Mouse (Mus musculus) neural tube, embryonic 10.5 days (tissue): ENCODE measurements around the gene Ints5.
A peak's percentile ranks its signal among the peaks of the same experiment; 100 is the strongest.
"Not testable (repeated sequence)": the region's sequence is repeated elsewhere in the genome, so short reads cannot be mapped to it uniquely, and the experiment has no call there.

ENCODE experiments used
- DNase-seq: peaks from one replicate; pipeline ENCODE4 v3.0.0-alpha.2; 2017; ENCODE audit warnings: low spot score; ENCODE audit errors: extremely low spot score

Ints5 gene

DNA sequence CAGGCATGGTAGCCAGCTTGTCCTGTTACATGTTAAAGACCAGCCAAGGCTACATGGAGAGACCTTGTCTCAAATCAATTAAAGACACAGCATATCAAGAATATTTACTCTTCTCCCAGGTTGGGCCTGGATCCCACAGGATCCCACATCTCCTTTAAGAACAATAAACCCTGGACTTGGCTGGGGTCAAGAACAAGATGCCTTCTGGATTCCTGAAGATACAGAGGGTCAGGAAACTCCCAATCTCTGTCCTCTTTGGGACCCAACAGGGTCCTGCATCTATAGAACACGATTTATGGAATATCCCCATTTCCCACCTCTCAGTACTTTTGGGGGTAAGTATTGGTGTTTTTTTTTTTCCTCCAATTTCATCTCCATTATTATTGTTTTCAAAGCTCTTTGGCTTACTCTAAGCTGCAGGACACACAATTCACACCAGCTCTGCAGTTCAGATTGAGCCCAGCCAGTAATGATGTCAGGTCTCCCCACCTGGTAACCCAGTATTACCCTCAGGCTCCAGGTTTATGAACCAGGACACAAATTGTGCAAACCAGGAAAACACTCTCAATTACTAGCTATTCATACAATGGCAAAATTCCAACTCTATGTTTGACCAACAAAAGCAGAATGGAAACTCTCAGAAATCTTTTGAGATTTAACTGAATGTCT lies 5.8 kb upstream of the Ints5 start:
- DNase-seq, result no peak

DNA sequence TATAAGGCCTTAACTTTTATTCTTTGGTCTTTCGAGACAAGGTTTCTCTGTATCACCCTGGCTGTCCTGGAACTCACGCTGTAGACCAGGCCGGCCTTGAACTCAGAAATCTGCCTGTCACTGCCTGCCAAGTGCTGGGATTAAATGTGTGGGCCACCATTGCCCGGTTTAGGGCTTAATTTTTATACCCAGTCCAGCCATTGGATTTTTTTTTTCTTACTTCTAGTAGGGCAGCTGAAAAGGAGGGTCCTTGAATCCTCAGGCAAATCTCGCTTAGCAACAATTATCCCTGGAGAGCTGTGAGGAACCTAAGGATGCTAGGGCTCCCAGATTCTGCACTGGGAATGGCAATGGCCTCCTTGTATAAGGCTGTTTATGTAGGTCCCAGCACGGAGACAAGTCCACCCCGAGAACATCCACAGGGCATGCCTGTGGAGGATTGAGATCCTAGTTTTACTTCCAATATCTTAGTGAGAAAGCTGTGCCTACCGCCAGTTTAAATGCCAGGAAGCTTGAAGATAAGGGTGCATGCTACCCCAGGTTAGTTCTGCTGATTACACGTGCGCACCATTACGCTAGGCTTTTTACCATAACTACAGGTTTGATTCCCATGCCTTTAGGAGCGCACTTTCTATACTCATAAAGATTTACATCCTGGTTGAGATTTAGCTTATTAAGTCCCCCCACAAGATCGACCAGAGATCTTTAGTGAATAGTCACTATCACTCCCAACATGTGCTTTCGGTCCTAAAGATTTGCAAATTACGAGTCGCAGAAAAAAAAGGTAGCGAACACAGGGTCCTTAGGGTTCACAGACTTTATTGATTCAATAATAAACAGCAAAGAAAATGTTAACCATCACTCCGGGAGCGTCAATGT lies 5.0 kb upstream of the Ints5 start:
- no peak for DNase-seq

DNA sequence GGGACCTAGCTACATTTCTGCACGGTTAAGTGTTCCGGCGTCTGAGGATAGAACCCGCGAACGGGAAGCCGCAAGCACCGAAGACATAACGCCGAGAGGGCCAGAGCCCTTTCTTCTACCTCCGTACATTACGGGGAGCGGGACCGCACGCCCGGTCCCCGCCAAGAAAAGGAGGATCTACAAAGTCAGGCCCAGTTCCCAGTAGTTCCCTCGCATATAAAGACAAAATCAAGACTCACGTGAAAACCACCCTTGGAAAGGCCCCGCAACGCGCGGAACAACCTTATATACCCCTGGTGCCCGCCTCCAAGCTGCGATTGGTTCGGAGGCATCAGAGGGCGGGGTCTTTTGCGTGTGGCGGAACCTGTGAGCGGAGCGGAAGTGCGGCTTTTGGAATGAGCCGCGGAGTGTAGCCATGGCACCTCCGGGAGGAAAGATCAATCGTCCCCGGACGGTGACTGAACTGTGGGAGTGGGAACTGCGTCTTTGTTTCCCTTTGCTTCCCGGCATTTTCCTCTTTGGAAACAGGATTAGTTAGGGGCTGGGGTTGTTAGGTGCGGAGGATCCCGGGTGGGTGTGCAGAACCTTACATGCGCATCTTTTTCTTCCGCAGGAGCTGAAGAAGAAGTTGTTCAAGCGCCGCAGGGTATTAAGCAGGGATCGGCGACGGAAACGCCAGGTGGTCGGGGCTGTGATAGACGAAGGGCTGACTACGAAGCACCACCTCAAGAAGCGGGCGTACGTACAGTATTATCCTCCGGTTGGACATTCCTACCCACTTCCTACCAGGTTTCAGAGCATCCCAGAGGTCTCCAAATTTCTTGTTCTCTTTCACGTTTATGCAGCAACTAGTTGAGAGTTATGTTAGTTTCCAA lies 4.1 kb upstream of the Ints5 start, which contains the start of the genes 1810009A15Rik and Gm49416:
1810009A15Rik (plus strand) TSS at position 343 of the 875 bp plus-strand sequence.
Gm49416 (plus strand) TSS at position 416 of the 875 bp plus-strand sequence.
- DNase-seq, result peak; percentile 95

DNA sequence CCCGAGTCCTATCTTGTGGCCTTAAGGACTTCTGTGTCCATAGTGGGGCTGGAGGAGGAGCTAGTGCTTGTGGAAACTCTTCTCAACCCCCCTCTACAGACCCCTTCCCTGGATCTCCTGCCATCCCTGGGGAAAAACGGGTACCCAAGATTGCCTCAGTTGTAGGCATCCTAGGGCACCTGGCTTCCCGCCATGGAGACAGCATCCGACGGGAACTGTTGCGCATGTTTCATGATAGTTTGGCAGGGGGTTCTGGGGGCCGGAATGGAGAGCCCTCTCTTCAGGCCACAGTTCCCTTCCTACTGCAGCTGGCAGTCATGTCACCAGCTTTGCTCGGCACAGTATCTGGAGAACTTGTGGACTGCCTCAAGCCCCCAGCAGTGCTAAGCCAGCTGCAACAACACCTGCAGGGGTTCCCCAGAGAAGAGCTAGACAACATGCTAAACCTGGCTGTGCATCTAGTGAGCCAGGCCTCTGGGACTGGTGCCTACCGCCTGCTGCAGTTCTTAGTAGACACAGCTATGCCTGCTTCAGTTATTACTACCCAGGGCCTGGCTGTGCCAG lies 2.7 kb downstream of the Ints5 start:
- DNase-seq, result no peak

DNA sequence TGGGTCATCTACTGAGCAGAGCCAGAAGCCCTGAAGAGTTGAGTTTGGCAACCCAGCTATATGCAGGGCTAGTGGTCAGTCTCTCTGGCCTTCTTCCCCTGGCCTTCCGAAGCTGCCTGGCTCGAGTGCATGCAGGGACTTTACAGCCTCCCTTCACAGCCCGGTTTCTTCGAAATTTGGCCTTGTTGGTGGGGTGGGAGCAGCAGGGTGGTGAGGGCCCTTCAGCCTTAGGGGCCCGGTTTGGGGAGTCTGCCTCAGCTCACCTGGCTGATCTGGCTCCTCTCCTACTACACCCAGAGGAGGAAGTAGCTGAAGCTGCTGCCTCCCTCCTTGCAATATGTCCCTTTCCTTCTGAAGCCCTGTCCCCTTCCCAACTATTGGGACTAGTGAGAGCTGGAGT lies 3.4 kb downstream of the Ints5 start:
- DNase-seq, result not testable (repeated sequence)

DNA sequence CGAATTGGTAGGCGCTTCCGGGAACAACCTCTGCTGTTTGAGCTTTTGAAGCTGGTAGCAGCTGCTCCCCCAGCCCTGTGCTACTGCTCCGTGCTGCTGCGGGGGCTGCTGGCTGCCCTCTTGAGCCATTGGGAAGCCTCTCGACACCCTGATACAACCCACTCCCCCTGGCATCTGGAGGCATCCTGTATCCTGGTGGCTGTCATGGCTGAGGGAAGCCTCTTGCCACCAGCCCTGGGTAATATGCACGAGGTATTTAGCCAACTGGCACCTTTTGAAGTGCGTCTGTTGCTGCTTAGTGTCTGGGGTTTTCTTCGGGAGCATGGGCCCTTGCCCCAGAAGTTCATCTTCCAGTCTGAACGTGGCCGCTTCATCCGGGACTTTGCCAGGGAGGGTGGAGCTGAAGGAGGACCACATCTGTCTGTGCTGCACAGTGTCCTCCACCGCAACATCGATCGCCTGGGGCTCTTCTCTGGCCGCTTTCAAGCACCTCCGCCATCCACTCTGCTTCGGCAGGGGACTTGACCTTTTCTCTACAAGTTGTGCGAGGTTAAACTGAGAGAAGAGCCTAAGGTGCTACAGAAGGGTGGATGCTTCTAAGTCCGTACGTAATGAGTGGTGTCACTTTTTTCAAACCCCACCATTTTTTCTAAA lies 4.5 kb downstream of the Ints5 start:
- DNase-seq, result peak; percentile 47

DNA sequence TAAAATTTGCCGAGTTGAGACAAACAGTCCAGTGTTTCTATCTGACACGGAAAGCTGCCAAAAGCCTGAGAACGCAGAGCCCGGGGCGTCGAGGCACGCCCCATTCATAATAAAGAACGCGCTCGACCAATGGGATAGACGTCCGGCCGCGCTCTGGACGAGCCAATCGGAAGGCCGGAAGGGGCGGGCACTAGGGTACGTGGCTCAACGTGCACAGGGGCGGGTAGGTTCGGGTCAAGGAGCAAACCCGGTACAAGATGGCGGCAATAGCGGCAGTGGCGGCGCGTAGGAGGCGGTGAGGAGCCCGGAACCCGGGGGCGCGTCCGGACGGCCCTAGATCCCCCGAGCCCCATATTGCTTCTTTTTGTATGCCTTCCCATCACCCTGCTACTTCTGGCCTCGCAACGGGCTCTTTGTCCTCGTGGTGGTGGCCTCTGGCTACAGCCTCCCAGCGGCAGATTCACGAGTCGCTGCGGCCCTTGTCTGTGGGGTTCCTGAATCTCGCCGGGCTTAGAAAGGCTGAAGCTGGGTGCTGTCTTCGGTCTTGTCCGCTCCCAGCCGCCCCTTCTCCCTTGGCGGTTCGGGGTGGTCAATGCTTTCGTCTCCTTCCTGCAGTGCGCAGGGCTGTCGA lies 5.2 kb downstream of the Ints5 start, which contains the start of gene Ganab:
Ganab (plus strand) TSS at position 207 of the 631 bp plus-strand sequence.
- DNase-seq, result peak; percentile 96

DNA sequence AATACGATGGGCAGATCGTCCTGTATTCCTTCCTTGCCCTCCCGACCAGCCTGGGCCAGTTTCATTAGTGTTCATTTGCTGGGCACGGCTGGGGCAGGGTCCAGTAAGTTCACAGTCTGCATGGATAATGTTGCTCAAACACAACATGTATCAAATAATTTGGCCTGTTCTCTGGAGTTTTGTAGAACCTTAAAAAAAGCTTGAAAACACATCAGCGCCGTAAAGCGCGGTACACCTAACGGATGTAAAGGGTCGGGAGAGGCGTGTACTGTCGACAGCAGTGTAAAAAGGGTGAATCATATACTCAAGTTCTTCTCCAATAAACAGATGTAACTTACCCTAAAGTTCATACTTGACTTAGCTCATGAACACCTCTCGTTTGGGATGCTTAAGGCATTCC lies 5.8 kb downstream of the Ints5 start:
- DNase-seq, result no peak

DNA sequence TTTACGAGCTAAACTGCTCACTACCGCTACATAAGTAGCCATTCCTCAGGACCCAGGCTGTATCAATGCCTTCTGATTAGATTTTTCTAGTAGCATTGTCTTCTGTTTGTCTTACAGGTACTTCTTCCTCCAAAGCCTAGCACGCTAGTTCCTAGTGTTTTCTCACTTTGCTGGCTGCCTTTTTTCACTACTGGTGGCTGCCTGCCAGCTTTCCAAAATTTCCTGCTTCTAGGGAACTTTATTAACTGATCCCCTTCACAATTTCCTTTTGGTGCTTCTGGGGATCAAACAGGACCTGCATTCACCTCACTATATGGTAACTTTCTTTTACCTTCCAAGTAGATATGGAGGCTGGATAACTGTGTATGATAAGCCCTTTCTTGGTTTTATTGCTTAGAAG lies 6.3 kb downstream of the Ints5 start:
- DNase-seq, result no peak

DNA sequence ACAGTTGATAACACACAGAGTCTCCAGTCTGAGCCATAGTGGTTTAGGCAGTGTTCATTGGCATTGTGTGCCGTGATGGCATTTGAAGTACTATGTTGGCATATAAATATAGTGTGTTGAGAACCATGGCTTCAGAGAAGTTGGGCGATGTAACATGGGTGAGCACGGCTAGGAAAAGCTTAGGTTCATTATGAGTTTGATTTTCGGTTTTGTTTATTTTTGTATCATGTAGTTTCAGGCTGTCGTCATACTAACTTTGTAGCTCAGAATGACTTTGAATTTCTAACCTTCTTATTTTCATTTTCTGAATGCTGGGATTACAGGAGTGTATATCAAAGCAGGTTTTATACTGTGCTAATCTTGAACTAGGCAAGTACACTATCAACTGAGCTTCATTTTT lies 10.6 kb downstream of the Ints5 start:
- no peak for DNase-seq

DNA sequence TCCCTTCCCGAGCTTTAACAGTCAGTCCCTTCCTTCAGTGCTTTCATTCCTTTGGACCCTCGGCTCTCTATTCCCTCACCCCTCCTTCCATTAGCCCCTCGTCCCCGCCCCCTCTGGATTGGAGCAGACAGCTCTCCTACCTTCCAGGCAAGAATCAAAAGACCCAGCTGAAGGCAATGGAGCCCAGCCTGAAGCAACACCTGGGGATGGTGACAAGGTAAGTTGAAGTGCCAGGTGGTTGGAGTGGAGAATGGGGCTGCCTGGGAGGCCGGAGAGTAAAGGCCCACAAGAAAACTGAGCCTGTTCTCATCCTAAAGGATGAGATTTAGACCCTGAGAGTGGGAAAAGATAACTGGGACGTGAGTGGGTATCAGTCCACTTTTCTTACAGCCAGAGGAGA lies 15.7 kb downstream of the Ints5 start:
- no peak for DNase-seq

DNA sequence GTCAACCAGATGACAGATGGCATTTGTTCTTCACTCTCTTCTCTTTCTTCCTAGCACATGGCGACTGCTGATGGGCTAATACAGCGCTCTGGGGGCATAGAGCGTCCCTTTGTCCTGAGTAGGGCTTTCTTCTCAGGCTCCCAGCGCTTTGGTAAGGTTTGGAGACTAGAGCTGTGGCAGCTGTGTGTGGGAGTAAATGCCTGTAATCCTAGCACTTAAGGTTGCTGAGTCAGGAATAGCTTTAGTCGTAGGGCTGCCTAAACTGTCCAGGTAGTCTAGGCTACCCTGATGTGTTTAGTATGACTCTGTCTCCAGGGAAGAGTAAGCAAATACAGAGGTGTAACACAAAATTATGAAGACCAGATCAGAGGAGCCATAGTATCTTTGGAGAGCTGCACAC lies 19.0 kb downstream of the Ints5 start:
- no peak for DNase-seq

DNA sequence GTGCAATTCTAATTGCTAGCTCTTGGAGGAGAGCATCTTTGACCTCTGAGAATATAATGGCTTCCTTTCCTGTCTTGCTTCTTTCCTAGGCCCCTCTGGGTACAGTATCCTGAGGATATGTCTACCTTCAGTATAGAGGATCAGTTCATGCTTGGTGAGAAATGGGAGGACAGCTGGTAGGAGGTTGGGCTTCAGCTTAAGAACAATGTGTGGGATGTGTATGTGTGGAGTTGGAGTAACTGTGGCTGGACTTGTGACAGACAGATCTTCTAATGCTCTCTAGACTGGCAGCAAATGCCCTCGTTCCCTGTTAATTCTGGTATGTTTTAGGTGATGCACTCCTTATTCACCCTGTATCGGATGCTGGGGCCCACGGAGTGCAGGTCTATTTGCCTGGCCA lies 21.4 kb downstream of the Ints5 start:
- DNase-seq, result no peak

DNA sequence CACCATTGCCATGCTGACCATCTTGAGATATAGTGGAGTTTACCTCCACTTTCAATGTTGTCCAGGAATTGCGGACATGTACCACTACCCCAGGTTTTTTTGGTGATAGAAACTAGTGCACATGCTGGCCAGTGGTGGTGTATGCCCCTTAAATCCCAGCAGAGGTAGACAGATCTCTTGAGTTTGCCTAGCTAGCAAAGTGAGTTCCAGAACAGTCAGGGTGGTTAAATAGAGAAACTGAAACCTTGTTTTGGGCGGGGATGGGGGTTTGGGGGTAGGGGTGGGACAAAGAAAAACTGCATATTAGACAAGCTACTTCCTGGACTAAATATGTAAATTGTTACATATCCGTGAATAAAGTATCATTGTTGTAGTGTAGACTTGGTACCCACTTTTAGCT lies 26.2 kb downstream of the Ints5 start:
- no peak for DNase-seq

DNA sequence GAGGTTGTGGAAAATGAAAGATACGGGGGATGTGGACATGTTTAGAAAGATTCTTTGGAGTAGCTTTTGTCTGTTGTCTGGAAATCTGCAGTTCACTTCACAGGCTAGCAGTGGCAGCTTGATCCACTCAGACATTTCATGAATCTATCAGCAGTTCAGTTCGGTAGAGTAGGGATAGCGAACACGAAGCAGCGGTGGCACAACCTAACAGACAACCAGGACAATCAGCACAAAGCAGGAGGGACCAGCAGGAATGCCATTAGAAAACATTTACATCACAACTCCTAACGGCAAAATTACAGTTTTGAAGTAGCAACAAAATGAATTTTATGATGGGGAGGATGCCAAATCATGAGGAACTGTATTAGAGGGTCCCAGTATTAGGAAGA lies 26.9 kb downstream of the Ints5 start:
- no peak for DNase-seq

DNA sequence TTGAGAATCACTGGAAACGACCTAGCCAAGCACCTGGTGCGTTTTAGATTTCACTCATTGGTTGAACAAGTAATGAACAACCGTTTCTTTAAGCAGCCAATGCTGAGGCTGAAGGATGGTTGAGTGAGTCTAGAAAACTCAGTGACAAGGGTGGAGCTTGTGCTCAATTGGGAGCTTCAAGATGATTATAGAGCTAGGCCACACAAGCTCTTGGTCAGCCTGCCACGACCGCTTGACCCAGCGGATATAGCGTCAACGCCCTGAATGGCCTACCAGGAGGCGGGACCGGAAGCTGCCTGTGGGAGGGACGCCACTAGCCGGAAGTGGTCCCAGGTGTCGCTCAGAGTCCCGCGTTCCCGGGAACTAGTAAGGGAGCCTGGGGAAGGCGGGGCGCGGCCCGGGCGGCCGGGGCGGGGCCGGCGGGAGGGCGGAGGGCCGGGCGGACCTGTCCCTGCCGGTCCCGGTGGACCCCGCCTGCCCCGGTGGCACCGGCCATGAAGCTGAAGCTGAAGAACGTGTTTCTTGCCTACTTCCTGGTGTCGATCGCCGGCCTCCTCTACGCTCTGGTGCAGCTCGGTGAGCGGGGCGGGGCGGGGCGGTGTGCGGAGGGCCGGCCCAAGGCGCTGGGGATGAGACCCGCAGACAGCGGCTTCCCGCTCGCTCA lies 27.4 kb downstream of the Ints5 start, which contains the start of gene B3gat3:
B3gat3 (plus strand) TSS at position 302 of the 664 bp plus-strand sequence.
- peak; percentile 99 for DNase-seq

DNA sequence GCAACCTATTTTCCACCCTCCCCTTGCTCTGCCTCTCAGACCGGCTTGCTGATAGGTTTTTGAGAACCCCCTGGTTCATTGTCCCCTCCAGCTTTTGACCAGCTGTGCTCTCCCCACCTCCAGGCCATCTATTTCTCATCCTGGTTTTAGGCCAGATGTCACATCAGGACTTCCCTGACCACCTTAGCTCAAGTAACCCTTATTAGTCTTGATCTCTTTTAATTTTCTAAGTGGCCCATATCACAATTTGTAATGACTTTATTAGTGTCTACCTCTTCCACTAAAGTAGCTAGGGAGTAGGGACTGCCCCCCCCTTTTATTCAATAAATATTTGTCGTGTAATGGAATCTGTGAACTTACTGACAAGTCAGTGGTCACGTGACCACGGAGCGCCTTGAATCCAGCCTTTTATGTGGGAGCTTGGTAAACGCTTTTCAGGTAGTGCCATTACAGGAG lies 28.1 kb downstream of the Ints5 start:
- DNase-seq, result no peak

DNA sequence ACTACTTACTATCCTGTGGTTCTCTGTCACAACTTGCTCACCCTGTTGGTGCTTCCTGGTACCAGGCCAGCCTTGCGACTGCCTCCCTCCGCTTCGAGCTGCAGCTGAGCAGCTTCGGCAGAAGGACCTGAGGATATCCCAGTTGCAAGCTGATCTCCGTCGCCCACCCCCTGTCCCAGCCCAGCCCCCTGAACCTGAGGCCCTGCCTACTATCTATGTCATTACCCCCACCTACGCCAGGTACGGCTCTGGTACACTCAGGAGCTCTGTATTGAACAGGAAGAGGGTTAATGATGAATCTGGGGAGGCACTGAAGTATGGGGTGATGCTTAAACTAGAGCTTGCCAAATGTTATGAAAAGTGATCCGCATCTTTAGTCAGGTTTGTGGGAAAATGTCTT lies 28.9 kb downstream of the Ints5 start:
- no peak for DNase-seq

DNA sequence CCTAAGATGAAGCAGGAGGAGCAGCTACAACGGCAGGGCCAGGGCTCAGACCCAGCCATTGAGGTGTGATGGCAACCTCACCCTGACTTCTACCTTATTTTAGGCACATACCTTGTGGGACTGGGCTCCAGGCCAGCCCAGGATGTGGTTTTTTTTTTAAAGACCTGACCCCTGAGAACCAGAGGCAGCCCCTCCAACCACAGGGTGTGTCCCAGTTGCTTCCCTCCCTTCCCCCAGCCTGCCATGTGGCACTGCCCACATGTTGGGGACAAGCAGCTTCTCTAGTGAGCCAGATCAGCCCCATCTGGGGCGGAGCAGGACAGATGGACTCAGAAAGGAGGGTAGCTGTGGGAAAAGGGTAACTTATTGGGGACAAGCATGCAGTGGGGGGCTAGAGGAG lies 34.0 kb downstream of the Ints5 start:
- DNase-seq, result no peak
